Mouse (Mus musculus) spleen, adult 2 months (tissue): Measurements from ENCODE around the gene Ddx27. TPM values are rescaled to one million over a fixed set of nuclear protein-coding genes. Genes with fewer than 3 reads are reported as not detected.

Source experiments
- DNase-seq, 2 experiments: peaks; one replicate each; pipeline versions ENCODE4 v3.0.0 to v3.0.0-alpha.2; 2012 to 2021; ENCODE audit warnings: low spot score in 2 of 2, low read depth in 1 of 2
- H3K27ac ChIP-seq: fragments of 200-500 bp; 2 replicates; pipeline ENCODE4 v1.5.1; 2012; ENCODE audit warnings: low read length, inconsistent platforms; ENCODE audit not compliant: insufficient read depth
- H3K27me3 ChIP-seq: fragments of 200-500 bp; 2 replicates; pipeline ENCODE4 v1.6.1; 2012; ENCODE audit warnings: mild to moderate bottlenecking, moderate library complexity, low read length, inconsistent platforms; ENCODE audit not compliant: control insufficient read depth, insufficient read depth
- H3K36me3 ChIP-seq: fragments of 200-500 bp; 2 replicates; pipeline ENCODE4 v1.6.1; 2012; ENCODE audit warnings: mild to moderate bottlenecking, low read length, inconsistent platforms; ENCODE audit not compliant: control insufficient read depth, insufficient read depth
- H3K4me1 ChIP-seq: fragments of 200-500 bp; 2 replicates; pipeline ENCODE4 v1.6.1; 2011; ENCODE audit warnings: inconsistent platforms; ENCODE audit not compliant: control insufficient read depth, insufficient read depth, insufficient read length
- H3K4me3 ChIP-seq: fragments of 200-500 bp; 2 replicates; pipeline ENCODE4 v1.5.1; 2011; ENCODE audit warnings: mild to moderate bottlenecking, inconsistent platforms; ENCODE audit not compliant: insufficient read depth, insufficient read length; ENCODE audit errors: extremely low read depth
- CTCF ChIP-seq: fragments of 200-500 bp; IDR thresholded peaks from 2 replicates; pipeline ENCODE4 v1.5.1; 2011; ENCODE audit warnings: mild to moderate bottlenecking, inconsistent platforms; ENCODE audit not compliant: insufficient read depth, insufficient read length, insufficient replicate concordance; ENCODE audit errors: extremely low read depth
- POLR2A ChIP-seq: fragments of 200-500 bp; IDR thresholded peaks from 2 replicates; pipeline ENCODE4 v1.6.1; 2011; ENCODE audit warnings: low read depth, low read length, inconsistent platforms
- WGBS: fragments of 180-500 bp; shearing (Covaris S2); methylation state at CpG from one replicate; pipeline ENCODE4 v1.1.7; 2018; 5-methylcytosine and 5-hydroxymethylcytosine counted together
- polyA plus RNA-seq: library from polyadenylated mRNA; depleted of rRNA; stranded (reverse); fragments of >200 nt; gene quantifications from 2 replicates; pipeline ENCODE4 v1.2.3, GENCODE M21; 2012

Gene Ddx27
- polyA plus RNA-seq, 1 experiment, result 27.4 TPM

DNA sequence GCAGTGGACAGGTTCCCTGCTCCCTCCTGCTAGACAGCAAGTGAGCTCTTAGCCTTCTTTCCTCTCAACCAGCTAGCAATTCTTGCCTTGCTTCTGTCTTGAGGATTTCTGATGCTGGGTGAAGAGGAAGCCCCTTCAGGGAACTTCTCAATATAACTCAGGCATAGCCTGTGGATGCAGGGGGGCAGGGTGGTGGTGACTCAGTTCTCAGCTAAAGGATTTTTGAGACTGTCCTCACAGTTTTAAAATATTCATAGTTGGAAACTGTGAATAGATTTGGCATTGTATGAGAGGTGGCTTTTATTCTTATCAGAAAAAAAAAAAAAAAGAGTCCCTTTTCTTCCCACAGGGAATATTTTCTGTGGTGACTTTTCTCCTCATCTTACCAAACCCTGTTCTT, 45.8 kb downstream of the Ddx27 start:
- TF ChIP-seq CTCF (no peak), POLR2A (no peak)
- Histone ChIP-seq H3K27ac (peak overlapping the region; percentile 31), H3K36me3 (peaks cover 23% of the 10 kb centered on the region), H3K27me3 (no peaks in the 10 kb centered on the region), H3K4me1 (peaks cover 15% of the 10 kb centered on the region), H3K4me3 (no peak overlapping the region)
- no peak for DNase-seq

DNA sequence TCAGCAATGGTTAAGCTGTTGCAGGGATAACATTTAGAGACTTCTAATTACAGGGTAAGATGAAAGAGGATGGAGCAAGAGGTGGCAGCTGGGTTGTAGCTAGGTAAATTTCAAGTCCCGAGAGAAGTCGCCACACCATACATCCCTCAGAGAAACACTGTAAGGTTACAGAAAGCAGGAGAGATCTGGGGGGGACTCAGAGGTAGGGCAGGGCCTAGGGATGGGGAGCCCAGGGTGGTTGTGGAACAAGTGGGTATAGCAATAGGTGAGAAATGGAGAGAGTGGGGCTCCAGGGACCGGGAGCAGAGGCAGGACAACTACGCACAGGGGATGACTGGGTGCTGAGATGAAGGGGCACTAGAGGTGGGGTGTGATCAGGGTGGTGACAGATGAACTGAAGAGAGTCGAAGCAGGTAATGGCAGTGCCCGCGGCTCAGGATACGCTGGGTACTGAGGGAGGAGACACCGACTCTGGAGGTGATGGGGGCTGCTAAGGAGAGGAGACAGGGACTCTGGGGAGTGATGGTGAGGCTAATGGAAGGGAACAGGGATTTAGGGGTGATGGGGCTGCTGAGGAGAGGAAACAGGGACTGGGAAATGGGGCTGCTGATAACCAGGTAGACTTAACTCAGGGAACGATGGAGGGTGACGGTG, 46.5 kb downstream of the Ddx27 start:
- TF ChIP-seq POLR2A, result no peak
- no peak for TF ChIP-seq CTCF
- DNase-seq, result no peak
- peaks cover 20% of the 10 kb centered on the region for H3K36me3 ChIP-seq

DNA sequence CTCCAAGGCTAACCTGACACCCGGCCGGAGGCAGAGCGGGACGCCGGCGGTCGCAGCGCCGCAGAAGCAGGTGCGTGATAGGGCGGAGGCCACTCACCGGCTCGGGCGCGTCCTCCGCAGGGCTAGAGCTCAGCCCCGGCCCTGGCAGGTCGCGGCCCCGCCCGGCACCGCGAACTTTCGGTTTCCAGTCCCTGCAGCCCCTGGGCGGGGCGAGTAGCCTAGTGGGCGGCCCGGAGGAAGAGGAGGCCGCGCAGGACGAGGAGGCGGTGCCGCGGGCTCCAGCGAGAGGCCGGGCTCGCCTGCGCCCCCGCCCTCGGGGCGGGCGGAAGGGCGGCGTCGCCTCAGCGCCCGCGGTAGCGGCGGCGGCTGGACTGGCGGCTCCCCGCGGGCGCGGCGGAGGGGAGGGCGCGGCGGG, 47.5 kb downstream of the Ddx27 start:
- WGBS, result 1% methylated on average over 32 of the region's 60 CpGs
- H3K27me3 ChIP-seq, result no peaks in the 10 kb centered on the region

More for the DNA sequence above, 46.5 kb downstream of the Ddx27 start:
- Histone ChIP-seq H3K4me1 (peaks cover 15% of the 10 kb centered on the region), H3K27ac (peak overlapping the region; percentile 88; the same call in 1 of the 2 replicates), H3K27me3 (no peaks in the 10 kb centered on the region), H3K4me3 (peak overlapping the region; percentile 92)
- 12% methylated on average over 11 of the region's 11 CpGs for WGBS

DNA sequence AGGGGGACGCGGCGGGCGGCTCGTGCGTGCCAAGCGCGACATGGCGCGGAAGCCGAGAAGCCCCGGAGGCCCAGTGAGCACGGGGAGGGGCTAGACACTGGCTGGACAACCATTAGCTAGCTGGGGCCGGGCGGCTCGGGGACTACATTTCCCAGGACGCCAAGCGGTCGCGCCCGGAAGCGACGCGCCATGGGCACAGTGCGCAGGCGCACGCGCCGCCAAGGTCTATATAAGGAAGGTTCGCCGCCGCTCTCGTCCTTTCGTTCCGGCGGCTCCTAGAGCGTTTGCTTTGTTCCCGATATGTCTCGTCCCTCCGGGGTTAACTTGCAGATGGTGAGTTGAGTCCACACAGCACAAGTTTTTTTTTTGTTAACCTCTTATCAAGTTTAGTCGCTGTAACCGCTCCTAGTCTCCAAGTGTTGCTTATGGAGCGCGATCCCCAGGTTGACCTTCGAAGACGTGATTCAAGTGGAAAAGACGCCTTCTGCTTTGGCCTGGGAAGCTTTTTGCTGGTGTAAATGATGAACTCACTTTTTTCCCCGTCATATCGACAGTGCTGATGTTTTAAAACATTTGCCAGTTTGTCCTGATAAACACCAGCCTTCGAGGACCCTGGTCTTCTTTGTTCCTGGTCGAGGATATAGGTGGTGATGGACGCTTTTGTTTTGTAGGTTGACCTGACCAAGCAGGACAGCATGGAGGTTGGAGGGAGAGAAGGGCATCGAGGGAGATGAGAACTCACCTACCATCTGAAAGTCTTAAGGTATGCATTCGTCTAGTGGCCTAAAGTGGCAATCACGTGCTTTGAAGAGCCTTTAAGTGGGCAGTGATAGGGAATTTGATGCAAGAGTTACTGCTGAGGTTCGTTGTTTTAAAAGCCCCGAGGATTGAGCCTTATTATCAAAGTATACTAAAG, 48.2 kb downstream of the Ddx27 start, which contains the start of gene Znfx1:
TSS of gene Znfx1 (minus strand) at position 51 of the 916 bp plus-strand sequence.
- WGBS, result under 1% methylated on average over 57 of the region's 57 CpGs
- peaks cover 15% of the 10 kb centered on the region for H3K36me3 ChIP-seq
- peak within 1 kb of the TSS; percentile 89 for H3K27ac ChIP-seq
- H3K27me3 ChIP-seq, result no peaks in the 10 kb centered on the region
- H3K4me3 ChIP-seq, result peak within 1 kb of the TSS; percentile 92
- peaks cover 24% of the 10 kb centered on the region for H3K4me1 ChIP-seq
- TF ChIP-seq POLR2A (peak; percentile 100), CTCF (no peak)
- peak; percentile 90 to 91 for DNase-seq

More for the DNA sequence above, 47.5 kb downstream of the Ddx27 start:
- peak overlapping the region; percentile 89 for H3K27ac ChIP-seq
- peak overlapping the region; percentile 92 for H3K4me3 ChIP-seq
- peak; percentile 87 for TF ChIP-seq POLR2A
- TF ChIP-seq CTCF, result no peak
- DNase-seq, result peak; percentile 92 to 97
- peaks cover 20% of the 10 kb centered on the region for H3K4me1 ChIP-seq
- peaks cover 15% of the 10 kb centered on the region for H3K36me3 ChIP-seq

DNA sequence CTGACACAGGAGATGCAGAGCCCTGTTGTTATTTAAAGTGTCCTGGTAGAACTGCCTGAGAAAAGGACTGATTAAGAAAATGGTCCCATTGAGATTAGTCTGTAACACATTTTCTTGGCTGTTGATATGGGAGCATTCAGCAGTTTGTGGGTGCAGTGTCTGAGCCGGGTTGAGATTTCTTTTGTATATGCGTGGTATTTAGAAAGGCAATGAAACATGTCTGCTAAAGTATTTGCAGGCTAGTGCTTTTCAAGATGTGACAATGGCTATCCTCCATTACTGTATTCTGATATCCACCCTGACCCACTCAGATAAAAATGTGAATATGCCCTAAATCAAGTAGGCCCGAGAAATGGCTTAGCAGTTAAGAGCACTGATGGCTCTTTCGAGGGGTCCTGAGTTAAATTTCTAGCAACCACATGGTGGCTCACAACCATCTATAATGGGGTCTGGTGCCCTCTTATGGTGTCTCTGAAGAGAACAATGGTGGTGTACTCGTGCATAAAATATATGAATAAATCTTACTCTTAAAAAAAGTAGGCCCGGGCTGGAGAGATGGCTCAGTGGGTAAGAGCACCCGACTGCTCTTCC, 49.0 kb downstream of the Ddx27 start:
- Histone ChIP-seq H3K36me3 (peaks cover 15% of the 10 kb centered on the region), H3K27me3 (no peaks in the 10 kb centered on the region), H3K27ac (no peak overlapping the region), H3K4me3 (peak overlapping the region; percentile 92; the same call in 1 of the 2 replicates), H3K4me1 (peaks cover 24% of the 10 kb centered on the region)
- 7% methylated on average over 7 of the region's 7 CpGs for WGBS
- DNase-seq, result no peak
- no peak for TF ChIP-seq CTCF
- TF ChIP-seq POLR2A, result no peak

DNA sequence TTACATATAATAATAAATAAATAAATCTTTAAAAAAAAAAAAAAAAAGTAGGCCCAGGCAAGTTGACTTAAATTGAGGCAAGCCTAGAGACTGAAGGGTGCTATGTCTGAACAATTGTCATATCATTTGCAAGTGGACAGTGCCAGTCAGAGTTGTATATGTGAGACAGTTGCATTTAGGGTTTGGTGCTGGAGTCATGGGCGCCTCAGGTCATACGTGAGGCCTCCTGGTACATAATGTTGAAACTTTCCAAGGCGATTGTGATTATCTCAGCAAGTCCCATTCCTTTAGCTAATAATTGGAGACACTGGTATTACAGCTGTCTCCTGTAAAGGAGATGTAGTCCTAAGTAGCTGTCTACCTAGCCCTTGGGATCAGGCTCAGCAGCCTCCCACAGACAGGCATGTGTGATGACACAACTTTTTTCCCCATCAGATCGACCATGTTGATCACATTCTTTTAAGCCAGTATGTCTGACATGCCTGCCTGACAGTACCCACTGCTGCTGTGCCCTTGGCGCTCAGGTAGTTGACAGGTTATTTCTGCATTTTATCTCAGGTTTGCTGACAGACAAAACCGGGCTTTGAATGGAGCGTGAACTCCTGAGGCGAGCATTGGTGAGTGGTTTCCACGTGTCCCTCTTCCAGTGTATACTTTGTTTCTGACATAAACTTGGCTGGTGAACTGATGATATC, 49.8 kb downstream of the Ddx27 start:
- peaks cover 24% of the 10 kb centered on the region for H3K4me1 ChIP-seq
- no peak for DNase-seq

More for the DNA sequence above, 49.8 kb downstream of the Ddx27 start:
- WGBS, result 51% methylated on average over 9 of the region's 9 CpGs
- no peak overlapping the region for H3K4me3 ChIP-seq
- H3K27me3 ChIP-seq, result no peaks in the 10 kb centered on the region
- no peak overlapping the region for H3K27ac ChIP-seq
- TF ChIP-seq CTCF, result no peak
- no peak for TF ChIP-seq POLR2A
- peaks cover 15% of the 10 kb centered on the region for H3K36me3 ChIP-seq
